Mouse (Mus musculus): ENCODE measurements around the gene Myrfl.
A peak's percentile ranks its signal among the peaks of the same experiment; 100 is the strongest.

Gene Myrfl

DNA sequence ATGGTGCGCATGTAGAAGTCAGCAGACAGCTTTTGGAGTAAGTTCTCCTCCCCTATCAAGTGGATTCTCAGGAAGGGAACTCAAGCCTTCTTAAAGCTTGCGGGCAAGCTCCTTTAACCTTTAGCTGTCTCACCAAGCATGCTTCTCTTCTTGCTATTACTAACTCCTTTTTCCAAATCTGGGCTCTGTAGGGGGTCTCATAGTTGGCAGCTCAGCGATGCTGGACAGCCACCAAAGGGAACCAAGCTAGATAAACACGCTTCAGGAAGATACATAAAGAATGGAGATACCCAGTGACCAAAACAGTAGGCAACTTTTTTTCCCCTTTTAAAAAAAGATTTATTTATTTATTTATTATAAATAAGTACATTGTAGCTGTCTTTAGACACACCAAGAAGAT lies 136.9 kb downstream of the Myrfl start:
- no peak for DNase-seq (ENCODE audit: low spot score)

DNA sequence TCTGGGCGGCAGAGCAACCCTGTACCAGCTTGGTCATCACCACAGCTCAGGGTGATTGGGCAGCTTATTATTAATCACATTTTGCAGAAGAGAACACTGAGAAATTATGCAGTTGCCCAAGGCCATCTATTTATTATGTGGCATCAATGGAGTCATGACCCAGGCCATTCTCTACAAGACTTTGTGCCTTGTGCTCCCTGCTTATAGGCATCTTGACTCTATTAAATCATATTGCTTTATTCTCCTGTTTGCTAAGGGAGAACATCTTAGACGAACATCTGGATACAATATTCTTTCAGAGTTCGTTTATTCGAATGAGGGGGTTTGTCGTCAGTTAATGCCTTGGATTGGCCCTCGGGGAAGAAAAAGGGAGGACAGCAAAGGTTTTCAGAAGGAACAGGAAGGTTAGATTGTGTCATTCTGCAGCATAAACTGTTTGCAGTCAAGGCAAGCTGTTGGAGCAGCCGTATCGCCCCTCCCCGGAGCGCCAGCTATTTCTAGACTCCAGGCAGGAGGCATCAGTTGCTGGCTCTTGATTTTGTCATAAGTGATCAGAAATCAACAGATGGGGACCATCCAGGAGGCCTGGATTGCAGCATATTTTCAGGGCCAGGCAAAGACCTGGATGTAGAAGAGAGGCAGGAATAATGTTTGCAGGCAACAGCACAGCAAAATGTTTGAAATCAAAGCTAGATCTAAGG lies 140.7 kb downstream of the Myrfl start:
- DNase-seq (ENCODE audit: low spot score) = no peak

DNA sequence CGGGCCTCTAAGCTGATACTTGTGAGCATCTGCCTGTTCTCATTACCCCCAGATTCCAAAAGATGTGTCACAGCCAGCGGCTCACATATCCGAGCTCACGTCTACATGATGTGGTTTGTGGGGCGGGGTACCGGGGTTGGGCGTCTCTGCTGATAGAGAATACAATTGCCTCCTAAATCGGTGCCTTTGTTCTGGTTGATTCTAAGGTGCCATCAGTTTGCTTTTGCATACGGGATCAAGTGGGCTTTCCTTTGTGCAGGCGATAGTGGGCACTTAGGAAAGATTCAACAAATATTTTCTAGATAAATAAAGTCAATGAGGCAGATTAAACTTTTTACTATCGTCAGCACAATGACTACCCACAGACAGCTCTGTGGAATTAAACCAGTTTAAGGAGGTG lies 141.8 kb downstream of the Myrfl start:
- DNase-seq (ENCODE audit: low spot score) = no peak

DNA sequence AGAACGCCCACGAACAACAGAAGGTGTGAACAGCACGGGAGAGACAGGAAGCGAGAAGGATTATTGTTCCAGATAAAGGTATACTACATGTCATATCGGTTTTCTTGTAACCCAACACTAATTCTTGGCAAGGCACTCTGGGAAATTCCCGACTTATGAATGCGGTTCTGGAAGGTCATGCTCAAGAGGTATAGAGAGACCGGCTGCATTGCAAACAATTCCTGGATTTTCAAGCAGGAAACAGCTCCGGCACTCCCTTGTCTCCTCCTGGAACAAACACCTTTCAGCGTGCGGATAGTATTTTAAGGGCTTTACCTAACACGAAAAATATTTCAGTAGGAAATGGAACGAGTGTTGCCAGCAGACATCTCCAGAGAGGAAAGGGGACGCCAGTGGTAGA lies 145.8 kb downstream of the Myrfl start:
- no peak for DNase-seq (ENCODE audit: low spot score)

DNA sequence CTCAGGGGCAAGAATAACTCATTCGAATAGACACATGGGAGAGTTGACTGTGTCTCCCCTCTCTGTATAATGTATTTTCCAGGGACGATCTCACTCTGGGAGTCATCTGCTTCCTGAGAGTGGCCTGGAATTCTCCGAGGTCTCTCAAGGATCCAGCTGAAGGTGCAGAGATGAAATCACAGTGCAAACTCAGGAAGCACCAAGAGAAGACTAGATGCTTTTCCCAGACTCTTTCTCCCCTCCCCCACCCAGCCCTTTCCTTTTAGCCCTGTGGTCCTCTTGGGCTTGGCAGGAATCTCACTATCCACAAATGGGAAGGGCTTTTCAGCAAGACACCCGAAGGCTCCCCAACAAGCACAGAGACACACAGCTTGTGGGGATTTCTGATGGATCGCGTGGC lies 146.7 kb downstream of the Myrfl start:
- no peak for DNase-seq (ENCODE audit: low spot score)

DNA sequence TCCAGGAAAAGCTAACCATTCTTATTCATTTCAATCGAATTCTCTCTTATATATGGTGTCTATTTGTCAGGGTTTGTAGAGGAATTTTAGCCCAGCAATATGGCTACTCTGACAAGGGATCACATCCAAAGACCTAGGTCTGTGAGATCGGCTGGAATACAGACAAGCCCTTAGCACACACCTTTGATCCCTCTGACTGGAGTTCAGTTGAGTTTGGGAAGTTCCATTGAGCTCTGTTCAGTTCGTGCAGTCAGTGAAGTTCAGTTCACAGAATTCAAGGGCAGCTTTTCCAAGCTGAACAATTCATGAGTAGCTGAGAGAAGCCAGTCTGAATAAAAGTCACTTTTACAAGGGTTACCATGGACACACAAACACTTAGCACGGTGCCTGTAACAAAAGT lies 148.0 kb downstream of the Myrfl start:
- DNase-seq (ENCODE audit: low spot score) = no peak

DNA sequence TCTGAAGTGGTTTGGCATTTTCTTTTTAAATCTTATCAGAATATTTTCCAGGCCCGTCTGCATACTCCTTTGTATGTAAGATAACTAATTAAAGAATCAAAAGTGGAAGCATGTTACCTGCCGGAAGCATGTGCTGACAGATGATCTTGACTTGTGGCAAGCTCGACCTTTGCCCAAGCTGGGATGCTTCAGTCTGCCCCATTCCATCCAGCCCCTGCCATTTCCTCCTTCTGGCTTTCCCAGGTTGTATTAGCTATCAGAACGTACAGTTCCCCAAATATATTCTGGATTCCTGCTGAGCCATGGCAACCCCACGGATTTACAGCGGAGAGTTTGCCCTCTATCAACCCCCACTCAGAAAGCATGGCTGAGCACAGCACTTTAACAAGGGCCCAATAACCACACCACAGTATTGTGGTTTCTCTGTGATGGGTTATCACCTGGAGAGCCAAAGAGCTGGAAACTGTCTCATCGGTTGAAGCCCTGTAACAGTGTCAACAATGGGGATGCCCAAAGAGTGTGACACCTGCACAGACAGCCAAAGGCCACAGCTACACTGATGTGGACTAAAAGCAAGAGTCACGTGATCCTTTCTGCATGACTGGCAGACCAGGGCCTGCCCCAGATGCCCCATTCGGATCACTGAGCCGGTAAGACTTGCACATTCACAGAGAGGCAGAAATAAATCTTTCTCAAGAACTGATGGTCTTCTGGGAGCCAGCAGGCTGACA lies 150.3 kb downstream of the Myrfl start:
- DNase-seq (ENCODE audit: low spot score) = no peak

DNA sequence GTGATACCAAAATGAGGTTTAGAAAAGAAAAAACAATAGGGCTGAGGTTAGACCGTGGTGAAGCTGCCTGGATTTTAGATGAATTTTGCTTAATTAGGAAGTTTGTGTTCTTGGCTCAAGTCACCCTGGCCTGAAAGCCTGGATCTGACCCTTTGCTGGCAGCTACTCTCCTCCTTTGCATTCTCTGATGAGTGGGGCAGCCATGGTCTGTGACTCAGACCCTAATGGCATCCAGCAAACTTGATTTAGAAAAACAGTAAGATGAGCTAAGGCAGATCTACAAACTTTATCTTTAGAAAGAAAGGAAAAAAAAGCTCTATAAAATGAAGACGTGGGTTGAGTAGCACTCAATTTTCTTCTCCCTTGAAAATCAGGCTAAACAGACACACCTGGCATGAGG lies 154.0 kb downstream of the Myrfl start:
- DNase-seq (ENCODE audit: low spot score) = no peak

DNA sequence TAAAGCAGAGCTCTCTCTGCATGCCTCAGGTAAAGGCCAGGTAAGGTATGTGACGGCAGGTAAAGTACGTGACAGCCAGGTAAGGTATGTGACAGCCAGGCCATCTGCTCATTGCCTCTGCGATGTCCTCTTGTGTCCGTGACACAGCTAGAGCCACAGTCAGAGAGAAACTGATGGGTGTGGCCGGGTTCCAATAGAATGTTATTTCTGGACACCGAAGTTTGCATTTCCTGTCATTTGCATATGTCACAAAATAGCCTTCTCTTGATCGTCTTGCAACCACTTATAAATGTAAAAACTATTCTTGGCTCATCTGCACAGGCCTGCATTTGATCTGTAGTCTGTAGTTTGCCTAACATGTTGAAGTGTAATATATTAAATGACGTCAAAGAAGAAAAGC lies 154.5 kb downstream of the Myrfl start:
- no peak for DNase-seq (ENCODE audit: low spot score)

DNA sequence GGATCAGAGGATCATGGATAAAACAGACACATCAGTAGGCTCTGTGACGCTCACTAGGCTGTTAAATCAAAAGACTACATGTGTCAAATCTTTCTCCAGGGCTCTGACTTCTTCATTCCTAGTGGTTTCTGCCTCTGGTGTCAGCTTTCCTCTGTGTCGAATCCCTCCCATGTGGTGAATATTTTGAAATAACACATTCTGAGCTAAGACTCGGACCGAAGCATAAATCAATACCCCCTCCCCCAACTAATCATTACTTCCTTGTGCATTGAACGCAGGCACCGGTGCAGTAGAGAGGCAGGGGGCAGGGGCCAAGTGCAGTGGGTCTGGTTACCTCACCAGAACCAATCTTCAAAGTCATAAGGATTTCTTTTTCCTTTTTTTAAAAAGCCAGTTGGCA lies 155.4 kb downstream of the Myrfl start:
- no peak for DNase-seq (ENCODE audit: low spot score)

DNA sequence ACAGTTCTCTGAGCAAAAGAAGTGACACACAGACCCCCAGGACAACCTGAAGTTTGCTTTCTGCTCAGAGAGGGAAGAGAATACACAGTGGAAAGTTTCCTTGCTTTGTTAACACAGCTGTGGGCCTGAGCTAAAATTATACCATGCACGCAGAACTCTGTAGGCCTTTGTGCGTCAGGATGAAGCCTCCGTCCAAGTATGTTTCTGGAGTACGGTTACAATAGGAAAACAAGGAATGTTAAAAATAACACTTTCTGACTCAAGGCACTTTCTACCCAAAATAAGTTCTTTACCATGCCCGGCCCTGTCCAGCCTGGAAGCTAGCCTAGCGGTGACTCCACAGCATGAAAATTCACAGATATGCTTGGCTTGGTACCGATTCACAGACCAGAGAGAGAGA lies 156.6 kb downstream of the Myrfl start:
- no peak for DNase-seq (ENCODE audit: low spot score)

DNA sequence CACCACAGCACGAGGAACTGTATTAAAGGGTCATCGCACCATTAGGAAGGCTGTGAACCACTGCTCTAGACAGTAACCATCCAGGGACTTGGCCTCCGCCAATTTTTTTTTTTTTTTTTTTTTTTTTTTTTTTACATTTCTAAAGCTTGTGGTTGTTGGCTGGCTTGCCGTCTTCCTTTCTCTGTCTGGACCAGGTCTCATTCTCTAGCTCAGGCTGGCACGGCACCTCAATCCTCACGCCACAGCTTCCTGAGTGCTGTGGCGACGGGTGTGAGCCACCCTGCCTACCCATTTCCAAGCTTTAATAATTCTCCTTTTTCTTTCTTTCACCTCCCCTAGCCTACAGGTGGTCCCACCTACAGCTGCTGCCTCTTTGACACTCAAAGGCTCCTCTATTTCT lies 158.2 kb downstream of the Myrfl start:
- no peak for DNase-seq (ENCODE audit: low spot score)

DNA sequence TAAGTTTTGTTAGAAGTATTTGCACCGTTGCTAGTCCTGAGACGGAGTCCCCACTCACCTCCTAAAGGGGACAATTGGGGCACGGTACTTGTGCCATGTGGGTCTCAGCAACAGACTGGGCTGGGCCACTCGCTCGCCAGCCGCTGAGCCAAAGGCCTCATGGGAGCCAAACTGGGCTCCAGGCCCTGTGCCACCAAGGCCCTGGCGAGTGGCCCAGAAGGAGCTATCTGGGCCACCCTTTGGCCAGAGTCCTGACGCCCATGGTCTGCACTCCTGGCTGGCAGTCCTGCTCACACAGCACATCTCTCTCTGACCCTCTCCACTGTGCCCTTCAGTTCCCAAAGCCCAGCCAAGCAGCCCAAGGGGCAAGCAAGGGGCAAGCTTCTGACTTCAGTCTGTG lies 161.1 kb downstream of the Myrfl start:
- peak; percentile 18 for DNase-seq (ENCODE audit: low spot score)

DNA sequence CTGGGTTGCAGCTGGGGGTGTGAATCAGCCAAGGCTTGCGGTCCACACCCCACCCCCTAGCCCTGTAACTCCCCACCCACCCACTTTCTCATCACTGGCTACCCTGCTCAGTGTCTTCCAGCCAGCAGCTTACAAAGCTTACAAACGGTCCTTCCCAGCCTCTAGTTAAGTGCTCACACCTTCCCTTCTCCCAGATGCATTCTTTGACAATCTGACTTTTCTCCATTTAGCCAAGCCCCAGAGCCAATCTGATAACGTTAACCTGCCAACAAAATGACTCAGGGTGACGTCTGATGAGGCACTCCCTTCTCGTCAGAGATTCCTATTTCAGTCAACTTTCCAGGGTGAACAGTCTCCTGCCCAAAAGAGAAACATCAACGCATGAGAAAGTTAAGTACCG lies 163.1 kb downstream of the Myrfl start:
- DNase-seq (ENCODE audit: low spot score) = no peak

DNA sequence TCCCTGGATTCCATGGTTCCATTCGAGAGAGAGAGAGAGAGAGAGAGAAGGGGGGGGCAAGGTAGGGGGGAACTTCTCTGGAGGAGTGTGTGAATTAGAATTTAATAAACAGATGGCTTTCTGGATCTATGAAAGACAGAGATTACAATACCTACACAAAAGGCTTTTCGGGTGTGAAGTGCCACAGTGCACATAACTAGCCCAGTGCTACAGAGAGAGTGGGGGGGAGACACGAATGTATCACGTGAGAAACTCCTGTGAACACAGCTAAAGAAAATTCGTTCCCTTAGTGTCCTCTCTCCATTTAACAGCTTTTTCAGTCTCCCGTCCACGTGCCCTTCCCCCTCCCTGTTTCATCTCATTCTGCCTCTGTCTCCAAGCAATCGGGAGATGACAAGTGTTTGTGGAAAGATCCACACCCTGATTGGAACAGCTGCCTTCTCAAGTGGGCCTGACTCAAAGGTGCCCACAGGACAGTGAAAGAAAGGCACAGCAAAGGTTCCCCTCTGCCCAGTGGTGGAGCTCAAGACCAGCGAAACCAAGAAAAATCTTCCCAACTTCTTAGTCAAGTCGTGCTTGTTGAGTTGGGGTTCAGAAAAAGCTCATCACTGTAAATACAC lies 166.6 kb downstream of the Myrfl start:
- DNase-seq (ENCODE audit: low spot score) = no peak

DNA sequence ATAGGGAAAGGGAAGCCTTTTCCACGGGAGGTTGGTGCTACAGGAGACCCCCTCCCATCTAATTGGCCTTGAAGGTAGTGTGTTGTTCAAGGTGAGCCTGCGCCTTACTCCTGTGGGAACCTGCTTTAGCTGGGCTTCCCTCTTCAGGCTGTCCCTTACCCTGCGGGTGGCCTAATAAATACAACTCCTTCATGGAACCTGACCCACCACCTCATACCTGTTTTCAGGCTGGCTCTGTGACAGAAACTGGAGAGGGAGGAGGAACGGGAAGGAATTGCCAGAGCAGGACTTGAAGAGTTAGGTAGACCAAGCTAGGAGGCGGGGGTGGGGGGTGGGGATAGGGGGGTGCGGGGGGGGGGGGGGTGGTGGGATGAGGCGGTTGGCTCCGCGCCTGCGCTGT lies 167.9 kb downstream of the Myrfl start:
- DNase-seq (ENCODE audit: low spot score) = no peak

DNA sequence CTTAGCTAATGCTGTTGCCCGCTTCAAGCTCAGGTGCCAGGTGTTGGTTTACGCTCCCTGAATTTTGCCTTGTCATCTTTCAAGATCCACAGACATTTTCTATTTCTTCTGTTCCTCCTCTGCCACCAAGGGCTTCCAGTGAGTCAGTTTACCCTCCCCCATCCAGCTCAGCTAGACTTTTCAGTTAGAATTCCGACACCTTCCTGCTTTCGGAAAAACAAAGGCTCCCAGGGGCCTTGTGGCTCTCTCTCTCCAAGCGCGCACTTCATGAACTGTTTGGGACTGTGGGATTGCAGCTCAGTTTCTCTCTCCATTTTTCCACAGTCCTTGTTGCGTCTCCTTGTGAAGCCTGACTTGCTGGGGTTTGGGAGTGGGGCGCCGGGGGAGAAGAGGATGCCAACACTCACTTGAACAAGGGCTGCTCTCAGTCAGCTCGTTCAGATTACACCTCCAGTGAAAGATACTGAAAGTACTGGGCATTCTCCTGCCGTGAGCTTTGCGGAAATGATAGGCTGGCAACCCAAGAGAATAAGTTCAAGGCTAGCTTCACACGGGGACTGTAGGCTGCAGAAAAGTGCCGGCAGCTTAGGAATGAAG lies 168.9 kb downstream of the Myrfl start:
- DNase-seq (ENCODE audit: low spot score) = no peak

Measured in ovary, postnatal 14 days (tissue).